Mouse (Mus musculus): Measurements from ENCODE around the gene Capn15. TPM values are rescaled to one million over a fixed set of nuclear protein-coding genes. Genes with fewer than 3 reads are reported as not detected.

Gene Capn15
- 23.9 and 24.8 TPM in 2 replicates for polyA plus RNA-seq (2015; fragmentation: Nextera tagmentation; extraction: Ambion mirVana)

DNA sequence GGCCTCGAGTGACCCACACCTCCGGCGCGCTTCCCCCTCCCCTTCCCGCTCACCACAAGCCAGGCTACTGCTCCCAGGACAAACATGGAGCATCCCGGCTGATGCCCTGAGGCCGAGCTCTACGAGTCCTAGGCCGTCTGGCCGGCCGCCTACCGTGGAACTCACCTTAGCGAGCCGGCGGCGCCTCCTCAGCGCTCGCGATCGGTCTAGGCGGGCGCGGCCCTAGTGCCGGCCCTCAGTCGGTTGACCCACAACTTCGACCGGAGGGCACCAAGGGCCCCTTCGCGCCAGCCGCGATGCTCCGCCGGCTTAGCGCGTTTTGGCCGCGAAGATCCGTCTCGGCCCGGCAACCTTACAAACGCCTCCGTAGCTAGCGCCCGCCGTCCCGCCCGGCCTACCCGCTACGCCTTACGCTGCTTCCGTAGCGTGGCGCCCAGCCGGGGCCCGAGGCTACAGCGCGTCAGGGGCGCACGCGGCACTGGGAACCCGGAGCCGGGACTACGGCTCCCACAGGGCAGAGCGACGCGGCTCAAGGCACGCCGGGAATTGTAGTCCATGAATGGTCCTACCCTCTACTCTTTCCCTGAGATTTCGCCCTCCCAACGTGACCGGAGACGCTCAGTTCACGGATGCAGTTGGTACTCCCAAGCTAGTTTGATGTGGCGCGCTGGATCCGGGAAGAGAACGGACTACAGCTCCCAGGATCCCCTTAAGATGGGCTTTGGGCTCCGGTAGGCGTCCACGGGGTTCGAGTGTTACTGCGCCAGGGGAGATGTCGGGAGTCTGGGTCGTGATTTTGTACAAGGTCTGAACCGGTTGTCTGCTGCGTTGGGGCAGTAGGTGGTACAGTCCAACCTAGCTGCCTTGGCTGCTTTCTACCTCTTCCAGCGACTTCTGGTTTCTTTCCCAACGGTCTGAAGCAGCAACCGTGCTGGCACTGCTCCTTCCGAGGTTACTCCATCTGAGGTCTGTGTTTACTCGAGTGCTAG, at the start of gene Capn15:
Gene Capn15 (minus strand): TSS at position 491 of the 989 bp plus-strand sequence.
- H3K4me3 ChIP-seq, result peak within 1 kb of the TSS; percentile 91
- ATAC-seq (replicated peaks), result peak; percentile 100
- H3K27ac ChIP-seq (replicated peaks), result peak within 1 kb of the TSS; percentile 86
- peak within 1 kb of the TSS; percentile 90 for H3K9ac ChIP-seq (replicated peaks)
- H3K27me3 ChIP-seq, result no peaks in the 10 kb centered on the region
- H3K4me1 ChIP-seq, result peaks cover 33% of the 10 kb centered on the region
- WGBS, result under 1% methylated on average over 91 of the region's 91 CpGs
- H3K36me3 ChIP-seq, result peaks cover 16% of the 10 kb centered on the region
- no peaks in the 10 kb centered on the region for H3K9me3 ChIP-seq
- H3K4me2 ChIP-seq (replicated peaks), result peak within 1 kb of the TSS; percentile 85

DNA sequence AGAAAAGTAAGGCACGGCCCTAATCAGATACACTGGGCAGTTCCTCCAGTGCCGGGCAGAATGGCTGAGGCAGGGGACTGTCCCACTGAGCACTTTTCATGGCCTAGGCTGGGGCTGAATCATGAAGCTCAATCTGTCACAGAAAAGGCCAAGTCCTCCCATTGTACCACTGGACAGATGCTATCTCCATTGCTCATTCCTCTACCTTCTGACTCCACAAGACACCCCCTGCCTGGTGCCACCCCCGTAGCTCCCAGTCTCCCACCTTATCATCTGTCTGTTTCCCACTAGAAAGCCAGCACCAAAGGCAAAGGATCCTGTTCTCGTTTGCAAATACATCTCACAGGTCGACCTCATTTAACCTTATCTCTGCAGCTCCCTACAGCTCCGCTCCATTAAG, 46.4 kb upstream of the Capn15 start:
- Histone ChIP-seq H3K9ac (replicated peaks) (no peak overlapping the region), H3K27ac (replicated peaks) (no peak overlapping the region), H3K4me2 (replicated peaks) (no peak overlapping the region), H3K36me3 (peaks cover 18% of the 10 kb centered on the region), H3K9me3 (no peaks in the 10 kb centered on the region), H3K4me3 (no peak overlapping the region), H3K27me3 (no peaks in the 10 kb centered on the region), H3K4me1 (0 out of 2 replicates have a peak, but pooled peaks cover 4% of the 10 kb centered on the region)
- WGBS, result 88% methylated on average over 6 of the region's 6 CpGs
- ATAC-seq (replicated peaks), result no peak

DNA sequence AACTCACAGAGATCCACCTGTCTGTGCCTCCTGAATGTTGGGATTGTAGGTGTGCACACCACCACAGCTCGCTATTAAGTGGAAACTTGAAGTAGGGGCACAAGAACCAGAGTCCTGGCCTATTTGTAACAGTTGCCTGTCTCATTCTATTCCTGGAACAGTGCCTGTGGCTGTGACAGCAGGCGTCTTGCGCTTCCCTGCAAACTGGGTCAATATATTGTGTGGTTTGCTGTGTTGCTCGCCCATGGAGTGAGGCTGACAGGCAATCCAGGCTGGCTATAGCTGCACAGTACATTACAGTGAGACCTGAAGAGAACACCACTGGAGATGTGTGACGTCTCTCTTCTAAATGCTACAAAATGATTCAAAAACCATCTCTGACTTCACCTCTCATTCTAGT, 46.0 kb upstream of the Capn15 start:
- Histone ChIP-seq H3K9me3 (no peaks in the 10 kb centered on the region), H3K4me2 (replicated peaks) (no peak overlapping the region), H3K4me1 (0 out of 2 replicates have a peak, but pooled peaks cover 4% of the 10 kb centered on the region), H3K27me3 (no peaks in the 10 kb centered on the region), H3K4me3 (no peak overlapping the region), H3K9ac (replicated peaks) (no peak overlapping the region), H3K27ac (replicated peaks) (no peak overlapping the region), H3K36me3 (peaks cover 18% of the 10 kb centered on the region)
- ATAC-seq (replicated peaks), result no peak
- 78% methylated on average over 5 of the region's 5 CpGs for WGBS

DNA sequence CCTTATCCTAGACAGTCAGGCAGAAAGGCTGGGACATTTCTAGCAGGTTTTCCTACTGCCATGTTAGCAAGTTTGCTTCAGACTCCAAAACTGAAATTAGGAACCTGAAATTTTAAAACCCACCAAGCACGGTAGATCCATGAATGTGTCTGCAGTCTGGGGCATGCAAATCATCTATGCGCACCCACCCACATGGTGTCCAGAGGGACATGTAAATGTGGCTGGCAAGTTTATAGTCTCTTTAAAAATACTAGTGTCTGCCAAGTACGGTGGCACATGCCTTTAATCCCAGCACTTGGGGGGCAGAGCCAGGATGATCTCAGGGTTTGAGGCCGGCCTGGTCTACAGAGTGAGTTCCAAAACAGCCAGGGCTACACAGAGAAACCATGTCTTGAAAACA, 42.7 kb upstream of the Capn15 start:
- no peak overlapping the region for H3K4me3 ChIP-seq
- WGBS, result 76% methylated on average over 4 of the region's 4 CpGs
- H3K27me3 ChIP-seq, result no peaks in the 10 kb centered on the region
- H3K9ac ChIP-seq (replicated peaks), result no peak overlapping the region
- ATAC-seq (replicated peaks), result no peak
- H3K27ac ChIP-seq (replicated peaks), result peak overlapping the region; percentile 56; the same call in 1 of the 2 replicates
- H3K4me2 ChIP-seq (replicated peaks), result no peak overlapping the region
- H3K9me3 ChIP-seq, result no peaks in the 10 kb centered on the region
- H3K4me1 ChIP-seq, result 0 out of 2 replicates have a peak, but pooled peaks cover 4% of the 10 kb centered on the region
- peaks cover 11% of the 10 kb centered on the region; the same call in 1 of the 2 replicates for H3K36me3 ChIP-seq

DNA sequence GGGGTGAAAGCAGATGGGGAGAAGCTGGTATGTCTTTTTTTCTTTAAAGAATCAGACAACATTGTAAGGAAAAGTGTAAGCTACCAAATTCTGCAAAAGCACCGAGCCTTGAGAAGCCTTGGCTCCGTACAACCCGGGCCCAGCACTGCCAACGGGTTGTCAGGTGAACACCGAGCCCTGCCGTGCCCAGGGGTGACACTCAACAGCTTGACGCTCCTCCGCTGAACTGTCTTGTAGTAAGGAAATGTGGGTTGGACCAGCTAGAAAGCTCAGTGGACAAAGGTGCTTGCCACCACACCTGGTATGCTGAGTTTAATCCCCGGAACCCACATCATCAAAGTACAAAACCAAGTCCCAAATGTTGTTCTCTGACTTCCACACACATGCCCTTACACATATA, 39.1 kb upstream of the Capn15 start:
- H3K27ac ChIP-seq (replicated peaks), result no peak overlapping the region
- H3K4me3 ChIP-seq, result no peak overlapping the region
- H3K36me3 ChIP-seq, result peaks cover 13% of the 10 kb centered on the region; the same call in 1 of the 2 replicates
- H3K9me3 ChIP-seq, result no peaks in the 10 kb centered on the region
- no peaks in the 10 kb centered on the region for H3K27me3 ChIP-seq
- 94% methylated on average over 9 of the region's 9 CpGs for WGBS
- H3K4me2 ChIP-seq (replicated peaks), result no peak overlapping the region
- no peak overlapping the region for H3K9ac ChIP-seq (replicated peaks)
- 0 out of 2 replicates have a peak, but pooled peaks cover 4% of the 10 kb centered on the region for H3K4me1 ChIP-seq
- no peak for ATAC-seq (replicated peaks)

DNA sequence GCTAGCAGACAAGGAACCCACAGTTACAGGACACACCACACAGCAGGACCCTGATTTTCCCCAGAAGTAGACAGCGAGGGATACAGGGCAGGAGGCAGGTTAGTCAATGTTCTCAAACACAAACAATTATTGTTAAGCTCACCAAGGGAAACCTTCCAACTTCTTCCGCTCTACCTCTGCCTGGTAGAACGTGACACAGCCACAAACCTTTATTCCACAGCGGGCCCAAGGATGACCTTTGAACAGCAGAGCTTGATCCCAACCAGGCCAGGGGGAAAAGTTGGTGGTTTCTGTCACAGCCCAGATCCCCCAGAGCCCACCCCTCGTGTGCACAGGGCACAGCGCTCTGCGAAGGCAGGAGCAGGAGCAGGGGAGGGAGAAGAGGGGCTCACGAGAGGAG, 38.4 kb upstream of the Capn15 start:
- no peak for ATAC-seq (replicated peaks)
- H3K9me3 ChIP-seq, result no peaks in the 10 kb centered on the region
- H3K4me3 ChIP-seq, result no peak overlapping the region
- no peak overlapping the region for H3K4me2 ChIP-seq (replicated peaks)
- no peak overlapping the region for H3K27ac ChIP-seq (replicated peaks)
- 0 out of 2 replicates have a peak, but pooled peaks cover 4% of the 10 kb centered on the region for H3K4me1 ChIP-seq
- peaks cover 13% of the 10 kb centered on the region; the same call in 1 of the 2 replicates for H3K36me3 ChIP-seq
- WGBS, result 90% methylated on average over 8 of the region's 8 CpGs
- no peak overlapping the region for H3K9ac ChIP-seq (replicated peaks)
- no peaks in the 10 kb centered on the region for H3K27me3 ChIP-seq

DNA sequence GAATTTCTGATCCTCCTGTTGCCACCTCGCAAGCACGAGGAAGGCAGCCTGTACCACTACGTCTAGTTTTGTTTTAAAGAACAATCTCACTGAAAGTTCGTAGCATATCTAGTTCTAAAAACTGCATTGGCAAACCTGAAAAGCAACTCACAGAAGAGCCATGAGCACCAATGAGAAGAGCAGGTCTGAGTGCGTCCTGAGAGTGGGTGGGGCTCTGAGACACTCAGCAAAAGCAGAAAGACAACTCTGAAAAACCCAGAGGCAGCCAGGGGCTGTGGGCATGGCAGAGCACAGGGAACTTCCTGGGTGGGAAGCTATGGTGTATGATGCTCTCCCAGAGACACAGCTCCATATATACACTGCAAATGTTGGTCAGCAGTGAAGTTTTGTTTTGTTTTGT, 37.6 kb upstream of the Capn15 start:
- Histone ChIP-seq H3K27me3 (no peaks in the 10 kb centered on the region), H3K4me2 (replicated peaks) (no peak overlapping the region), H3K9ac (replicated peaks) (no peak overlapping the region), H3K4me3 (no peak overlapping the region), H3K9me3 (no peaks in the 10 kb centered on the region), H3K27ac (replicated peaks) (no peak overlapping the region), H3K4me1 (0 out of 2 replicates have a peak, but pooled peaks cover 4% of the 10 kb centered on the region), H3K36me3 (peaks cover 13% of the 10 kb centered on the region; the same call in 1 of the 2 replicates)
- 95% methylated on average over 5 of the region's 5 CpGs for WGBS
- no peak for ATAC-seq (replicated peaks)

DNA sequence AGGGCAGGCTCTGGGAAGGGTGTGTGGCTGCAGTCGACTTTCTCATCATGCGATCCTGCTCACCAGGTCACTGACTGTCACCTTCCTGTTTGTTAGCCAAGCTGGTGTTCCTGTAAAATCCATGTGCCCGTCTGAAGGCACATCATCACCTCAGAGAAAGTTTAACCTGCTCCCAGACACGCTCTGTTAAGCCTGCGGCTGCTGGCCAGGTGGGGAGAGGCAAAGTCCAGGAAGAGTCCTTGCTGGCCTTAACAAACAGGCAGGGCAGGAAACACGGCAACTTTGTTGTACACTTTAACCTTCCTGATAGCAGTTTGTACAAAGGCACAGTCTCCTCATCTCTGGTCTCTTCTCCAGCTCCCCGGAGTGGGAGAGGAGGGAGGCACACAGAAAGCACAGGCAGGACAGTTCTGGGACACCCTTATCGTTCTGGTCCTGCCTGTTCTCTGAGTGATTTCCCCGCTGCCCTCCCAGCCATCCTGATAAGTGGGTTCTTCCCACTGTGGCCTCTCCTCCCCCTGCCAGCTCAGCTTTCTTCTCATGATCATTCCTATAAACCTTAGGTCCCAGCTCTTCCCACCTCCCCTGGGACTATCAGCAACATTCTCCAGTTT, 36.2 kb upstream of the Capn15 start:
- Histone ChIP-seq H3K27ac (replicated peaks) (no peak overlapping the region), H3K4me1 (no peaks in the 10 kb centered on the region), H3K27me3 (no peaks in the 10 kb centered on the region), H3K9ac (replicated peaks) (no peak overlapping the region), H3K4me3 (no peak overlapping the region), H3K9me3 (no peaks in the 10 kb centered on the region), H3K4me2 (replicated peaks) (no peak overlapping the region), H3K36me3 (peaks cover 9% of the 10 kb centered on the region; the same call in 1 of the 2 replicates)
- WGBS, result 92% methylated on average over 9 of the region's 9 CpGs
- no peak for ATAC-seq (replicated peaks)

DNA sequence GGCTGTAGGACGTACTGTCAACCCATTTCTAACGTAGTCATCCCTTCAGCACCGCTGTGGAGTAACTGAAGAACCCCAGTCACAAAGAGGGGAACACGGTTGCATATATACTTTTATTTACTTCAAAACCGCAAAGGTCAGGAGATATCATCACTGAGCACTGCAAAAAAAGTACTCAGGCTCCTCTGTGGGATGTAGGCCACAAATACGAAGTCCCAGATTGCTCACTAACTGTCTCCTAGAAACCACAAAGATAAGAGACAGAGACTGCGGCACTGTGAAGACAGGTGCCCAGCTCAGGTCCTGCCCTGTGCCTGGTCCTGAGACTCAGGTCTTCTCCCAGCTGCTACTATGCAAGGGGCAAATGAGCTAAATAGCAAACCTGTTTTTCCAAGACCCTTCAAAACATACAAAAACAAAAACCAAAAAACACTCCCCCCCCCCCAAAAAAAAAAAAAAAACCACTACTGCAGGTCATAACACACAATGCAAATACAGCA, 35.3 kb upstream of the Capn15 start:
- no peak overlapping the region for H3K4me2 ChIP-seq (replicated peaks)
- H3K4me3 ChIP-seq, result no peak overlapping the region

DNA sequence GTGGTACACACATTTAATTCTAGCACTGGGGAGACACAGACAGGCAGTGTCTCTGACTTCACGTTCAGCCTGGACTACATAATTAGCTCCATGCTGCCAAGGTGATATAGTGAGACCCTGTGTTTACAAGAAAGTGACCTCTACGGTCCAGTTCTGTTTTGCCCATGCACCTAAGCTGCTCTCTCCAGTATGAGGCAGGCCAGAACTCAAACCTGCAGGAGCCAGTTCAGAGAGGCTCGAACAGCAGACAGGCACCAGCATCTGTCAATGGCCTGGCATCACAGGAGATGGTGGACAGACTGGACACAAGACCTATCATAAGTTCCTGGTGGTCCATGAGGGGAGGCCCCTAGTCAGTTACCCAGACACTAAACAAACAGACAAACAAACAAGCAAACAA, 32.8 kb upstream of the Capn15 start:
- H3K4me3 ChIP-seq, result no peak overlapping the region
- H3K4me2 ChIP-seq (replicated peaks), result no peak overlapping the region
- no peak for ATAC-seq (replicated peaks)
- H3K27me3 ChIP-seq, result no peaks in the 10 kb centered on the region
- H3K4me1 ChIP-seq, result no peaks in the 10 kb centered on the region
- no peak overlapping the region for H3K27ac ChIP-seq (replicated peaks)
- 78% methylated on average over 3 of the region's 3 CpGs for WGBS
- no peak overlapping the region for H3K9ac ChIP-seq (replicated peaks)
- H3K36me3 ChIP-seq, result peaks cover 21% of the 10 kb centered on the region
- H3K9me3 ChIP-seq, result no peaks in the 10 kb centered on the region

More for the DNA sequence above, 35.3 kb upstream of the Capn15 start:
- no peaks in the 10 kb centered on the region for H3K27me3 ChIP-seq
- peaks cover 10% of the 10 kb centered on the region; the same call in 1 of the 2 replicates for H3K36me3 ChIP-seq
- H3K4me1 ChIP-seq, result no peaks in the 10 kb centered on the region
- WGBS, result 91% methylated on average over 7 of the region's 7 CpGs
- H3K9me3 ChIP-seq, result no peaks in the 10 kb centered on the region
- no peak overlapping the region for H3K9ac ChIP-seq (replicated peaks)
- no peak for ATAC-seq (replicated peaks)
- H3K27ac ChIP-seq (replicated peaks), result no peak overlapping the region

DNA sequence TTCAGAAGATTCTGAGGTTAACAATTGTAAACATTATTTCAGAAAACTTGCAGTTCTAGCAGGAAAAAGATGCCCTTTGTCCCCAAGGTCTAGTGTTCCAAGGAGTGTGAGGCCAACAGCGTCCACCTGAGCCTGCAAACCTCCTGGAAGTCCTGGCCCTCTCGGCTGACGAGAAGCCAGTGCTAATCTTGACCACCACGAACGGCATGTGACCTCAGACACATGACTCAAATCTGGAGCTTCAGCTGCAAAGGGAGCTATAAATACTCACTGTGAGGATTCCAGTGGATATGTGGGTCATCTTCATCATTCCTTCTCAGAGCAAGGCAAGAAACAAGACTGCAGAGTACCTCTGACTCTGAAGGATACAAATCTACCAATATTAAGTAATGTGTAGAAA, 32.4 kb upstream of the Capn15 start:
- 93% methylated on average over 5 of the region's 5 CpGs for WGBS
- Histone ChIP-seq H3K9me3 (no peaks in the 10 kb centered on the region), H3K4me2 (replicated peaks) (no peak overlapping the region), H3K4me3 (no peak overlapping the region), H3K4me1 (no peaks in the 10 kb centered on the region), H3K27me3 (no peaks in the 10 kb centered on the region), H3K36me3 (peaks cover 23% of the 10 kb centered on the region), H3K9ac (replicated peaks) (no peak overlapping the region), H3K27ac (replicated peaks) (no peak overlapping the region)
- no peak for ATAC-seq (replicated peaks)

DNA sequence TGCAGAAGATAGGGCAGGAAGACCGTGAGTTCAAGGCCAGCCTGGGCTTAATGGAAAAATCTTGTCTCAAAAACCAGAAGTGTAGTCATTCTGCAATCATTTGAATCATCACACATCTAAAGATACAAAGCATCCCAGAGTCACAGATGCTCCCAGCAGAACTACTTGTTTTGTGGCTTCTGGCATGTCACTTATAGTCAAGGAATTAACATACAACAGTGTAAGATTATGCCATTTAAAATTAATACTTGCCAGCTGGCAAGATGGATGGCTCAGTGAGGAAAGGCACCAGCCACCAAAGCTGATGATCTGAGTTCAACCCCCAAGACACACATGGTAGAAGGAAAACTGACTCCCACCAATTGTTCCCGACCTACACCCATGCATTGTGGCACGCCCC, 31.4 kb upstream of the Capn15 start:
- Histone ChIP-seq H3K4me2 (replicated peaks) (no peak overlapping the region), H3K4me1 (0 out of 2 replicates have a peak, but pooled peaks cover under 1% of the 10 kb centered on the region), H3K27ac (replicated peaks) (no peak overlapping the region), H3K9me3 (no peaks in the 10 kb centered on the region), H3K36me3 (peaks cover 27% of the 10 kb centered on the region), H3K27me3 (no peaks in the 10 kb centered on the region), H3K9ac (replicated peaks) (no peak overlapping the region), H3K4me3 (no peak overlapping the region)
- ATAC-seq (replicated peaks), result no peak
- WGBS, result 94% methylated on average over 3 of the region's 3 CpGs
